Mouse (Mus musculus) gastrocnemius, postnatal 14 days (tissue): Measurements from ENCODE around the gene Rad21l. TPM values are rescaled to one million over a fixed set of nuclear protein-coding genes. Genes with fewer than 3 reads are reported as not detected.
"Not testable (repeated sequence)": the region's sequence is repeated elsewhere in the genome, so short reads cannot be mapped to it uniquely, and the experiment has no call there.

Experiments used
- DNase-seq: peaks from one replicate; pipeline ENCODE4 v3.0.0; 2021; ENCODE audit warnings: mixed read lengths
- intact Hi-C: fragments of 180-260 bp; cut with DNase I; formaldehyde crosslinking; loops from one replicate; pipeline ENCODE4 v1.15.1; 2025; ENCODE audit warnings: low total_unique reads
- total RNA-seq, 2 experiments: library from RNA; stranded (reverse); gene quantifications; 2 replicates each; pipeline ENCODE4 v1.2.3; 2021

Gene Rad21l
- total RNA-seq, 2 experiments from 2014 or later: not detected

- intact Hi-C loops: no loop called here
- no peak for DNase-seq
Observed at GRCm38 (mm10) chr2:151631406-151632158, 36.8 kb downstream of the Rad21l start.

GRCm38 (mm10) chr2:151629310-151629709 is 39.0 kb downstream of the Rad21l start:
- intact Hi-C loops: loop anchor here (5.0 kb wide), 1 partner anchor 42 kb away; no protein-coding TSS in a partner anchor
- no peak for DNase-seq

DNA sequence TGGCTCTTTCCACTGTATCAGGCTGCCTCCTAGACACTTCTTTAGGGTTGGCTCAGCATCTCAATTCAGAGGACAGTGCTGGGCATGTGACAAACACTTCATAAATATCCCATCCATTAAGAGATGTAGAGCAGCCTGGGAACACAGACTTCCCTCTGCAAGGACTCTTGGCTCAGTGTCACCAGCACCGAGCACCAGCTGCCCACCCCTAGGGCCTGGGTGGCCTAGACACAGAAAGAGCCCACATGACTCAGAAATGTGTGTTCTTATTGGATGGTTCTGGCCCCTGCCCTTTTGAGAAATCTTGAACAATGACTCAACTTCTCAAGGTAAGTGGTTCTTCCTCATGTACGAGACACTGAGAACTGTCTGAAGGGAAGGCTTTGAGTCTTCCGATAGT is 40.3 kb downstream of the Rad21l start:
- no peak for DNase-seq
- intact Hi-C loops: loop anchor here (5.0 kb wide), 1 partner anchor 41 kb away; no protein-coding TSS in a partner anchor

- DNase-seq: no peak
- intact Hi-C loops: loop anchor here (5.0 kb wide), 1 partner anchor 39 kb away; no protein-coding TSS in a partner anchor
Observed at GRCm38 (mm10) chr2:151626296-151626695, 42.0 kb downstream of the Rad21l start.

DNA sequence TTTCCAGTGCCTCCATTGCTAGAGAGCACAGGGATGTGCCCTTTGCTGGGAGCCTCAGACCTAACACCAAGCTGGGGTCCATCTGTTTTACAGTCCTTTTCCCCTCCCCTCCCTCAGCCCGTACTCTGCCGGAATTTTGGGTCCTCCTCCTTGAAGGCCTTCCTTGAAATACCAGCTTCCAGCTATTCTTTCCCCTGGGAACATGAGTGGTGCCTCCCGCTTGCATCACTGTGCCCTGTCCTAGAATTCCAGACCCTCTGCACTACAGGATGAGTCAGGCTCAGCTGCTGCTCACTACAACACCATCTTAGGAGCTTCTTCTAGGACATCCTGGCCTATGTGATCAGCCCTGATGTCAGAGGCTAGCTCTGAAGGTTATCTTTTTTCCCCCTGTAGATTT is 44.6 kb downstream of the Rad21l start:
- intact Hi-C loops: no loop called here
- DNase-seq: no peak

DNA sequence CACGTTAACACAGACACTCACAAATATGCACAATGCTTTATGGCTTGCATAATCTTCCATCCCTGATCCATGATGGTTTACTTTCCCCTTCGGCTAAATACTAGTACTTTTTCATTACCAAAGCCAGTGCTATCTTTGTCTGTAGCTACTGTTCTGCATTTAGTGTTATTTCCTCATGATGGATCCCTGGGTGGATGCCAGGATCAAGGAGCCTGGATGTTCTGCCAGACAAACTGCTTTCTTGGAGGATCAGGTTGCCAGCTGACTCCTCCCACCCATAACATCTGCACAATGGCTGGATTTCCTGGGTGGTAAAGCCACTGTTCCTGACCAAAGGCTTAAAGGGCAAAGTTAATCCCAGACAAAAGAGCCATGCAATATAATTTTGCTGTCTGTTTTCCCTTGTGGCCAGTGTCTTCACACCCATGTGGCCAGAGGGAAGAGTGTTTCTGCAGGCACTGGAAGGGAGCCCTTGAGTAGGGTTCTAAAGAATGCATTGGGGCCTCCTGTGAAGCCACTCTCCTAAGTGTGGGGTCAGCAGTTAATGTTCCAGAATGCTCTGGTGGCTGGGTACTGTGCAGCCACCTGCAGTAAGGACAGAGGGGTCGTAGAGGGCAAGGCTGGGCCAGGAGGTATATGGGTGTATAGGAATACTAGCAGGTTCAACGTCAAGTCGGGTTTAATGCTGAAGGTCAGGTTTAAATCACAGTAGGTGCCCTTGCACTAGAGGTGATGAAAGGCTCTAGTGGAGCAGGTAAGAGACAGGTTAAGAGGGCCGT is 51.6 kb downstream of the Rad21l start:
- DNase-seq: no peak
- intact Hi-C loops: no loop called here

GRCm38 (mm10) chr2:151615779-151616178 is 52.6 kb downstream of the Rad21l start:
- DNase-seq, intact Hi-C loops: not testable (repeated sequence)

DNA sequence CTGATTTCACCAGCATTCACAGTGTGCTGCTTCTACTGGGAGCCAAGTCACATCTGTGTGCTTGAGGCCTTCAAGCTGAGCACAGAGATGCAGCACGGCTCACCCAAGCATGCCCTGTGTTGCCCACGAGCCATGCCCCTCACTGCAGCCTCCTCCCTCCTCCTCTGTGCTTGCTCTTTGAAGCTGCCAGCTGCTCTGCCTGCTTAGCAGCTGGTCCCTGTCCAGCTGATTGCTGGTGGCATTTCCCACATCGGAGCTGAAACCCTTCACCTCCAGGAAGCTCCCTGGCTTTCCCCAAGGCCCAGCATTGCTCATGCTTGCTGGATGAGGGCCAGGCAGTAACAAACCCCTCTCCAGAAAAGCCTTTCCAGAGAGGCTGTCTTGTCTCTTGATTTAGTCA is 58.4 kb downstream of the Rad21l start:
- DNase-seq: no peak

GRCm38 (mm10) chr2:151608435-151608834 is 59.9 kb downstream of the Rad21l start:
- DNase-seq: no peak
- intact Hi-C loops: no loop called here

More for the DNA sequence above, 58.4 kb downstream of the Rad21l start:
- intact Hi-C loops: no loop called here

- intact Hi-C loops: no loop called here
- DNase-seq: peak; percentile 62
Observed at GRCm38 (mm10) chr2:151605437-151605987, 62.8 kb downstream of the Rad21l start.

GRCm38 (mm10) chr2:151603630-151604029 is 64.7 kb downstream of the Rad21l start:
- intact Hi-C loops: no loop called here
- peak; percentile 27 for DNase-seq

- intact Hi-C loops: no loop called here
Observed at GRCm38 (mm10) chr2:151602106-151602505, 66.2 kb downstream of the Rad21l start.

DNA sequence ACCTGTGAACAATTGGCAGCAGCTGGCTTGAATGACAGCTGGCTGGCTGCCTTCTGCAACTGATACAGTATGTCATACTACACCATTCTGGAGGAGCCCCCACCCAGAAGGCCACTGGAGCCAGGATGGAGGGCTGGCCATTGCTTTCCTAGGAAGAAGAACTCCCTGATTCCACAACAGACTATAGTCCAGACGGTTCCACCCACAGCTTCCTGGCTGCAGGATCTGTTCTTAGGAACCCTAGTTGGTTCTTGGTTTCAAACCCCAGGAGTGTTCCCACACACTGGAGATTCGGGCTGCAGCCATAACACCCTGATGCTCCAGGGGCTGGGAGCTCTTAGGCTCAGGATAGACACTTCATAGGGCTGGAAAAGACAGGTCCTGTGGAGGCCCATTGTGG is 70.3 kb downstream of the Rad21l start:
- intact Hi-C loops: no loop called here

More at GRCm38 (mm10) chr2:151602106-151602505, 66.2 kb downstream of the Rad21l start:
- DNase-seq: no peak

More for the DNA sequence above, 70.3 kb downstream of the Rad21l start:
- DNase-seq: no peak

Other genes starting within 250 kb of the Rad21l start
- not detected for gene 4921509C19Rik, start 192.4 kb downstream of the Rad21l start, total RNA-seq
- 10 to 100 TPM; 81.0 to 92.0 TPM for gene Nsfl1c, start 174.4 kb downstream of the Rad21l start, total RNA-seq
- 100 to 1,000 TPM; 190 to 225 TPM for gene Fkbp1a, start 126.0 kb downstream of the Rad21l start, total RNA-seq
- gene Sdcbp2, start 95.9 kb downstream of the Rad21l start, total RNA-seq: under 1 TPM; 0.64 to 0.91 TPM
- gene Snph, start 35.9 kb downstream of the Rad21l start, total RNA-seq: 10 to 100 TPM; 10.7 to 10.8 TPM
- 1 to 10 TPM in 1 of 2 experiments, under 1 TPM in 1; 0.66 to 1.1 TPM for gene Tmem74b, start 33.5 kb upstream of the Rad21l start, total RNA-seq
- gene Psmf1, start 75.7 kb upstream of the Rad21l start, total RNA-seq: 10 to 100 TPM; 22.6 to 22.8 TPM
- not detected for gene Rspo4, start 174.4 kb upstream of the Rad21l start, total RNA-seq
- under 1 TPM in 1 of 2 experiments, not detected in 1; 0.12 TPM for gene Angpt4, start 242.7 kb upstream of the Rad21l start, total RNA-seq